Mouse (Mus musculus): ENCODE measurements around the gene Ucma. TPM values are rescaled to one million over a fixed set of nuclear protein-coding genes. Genes with fewer than 3 reads are reported as not detected.

Ucma gene
- polyA plus RNA-seq, 1 experiment from 2014 or later: 0.15 TPM

- Histone ChIP-seq H3K27me3 (no peaks in the 10 kb centered on the region), H3K36me3 (no peaks in the 10 kb centered on the region), H3K4me2 (no peak overlapping the region), H3K9me3 (replicated peaks) (no peaks in the 10 kb centered on the region), H3K9ac (no peak overlapping the region), H3K27ac (no peak overlapping the region), H3K4me3 (no peak overlapping the region), H3K4me1 (replicated peaks) (no peaks in the 10 kb centered on the region)
- WGBS: 33% methylated on average over 8 of the region's 8 CpGs
- no peak for ATAC-seq (replicated peaks; ENCODE audit: insufficient number of reproducible peaks, insufficient read depth, low FRiP score, low read depth)
Measured at GRCm38 (mm10) chr2:4978091-4978490, 2.2 kb downstream of the Ucma start.

- WGBS: 45% methylated on average over 5 of the region's 5 CpGs
- ATAC-seq (replicated peaks; ENCODE audit: insufficient number of reproducible peaks, insufficient read depth, low FRiP score, low read depth): no peak
- no peaks in the 10 kb centered on the region for H3K27me3 ChIP-seq
Measured at GRCm38 (mm10) chr2:4983987-4984386, 8.1 kb downstream of the Ucma start.

GRCm38 (mm10) chr2:4985000-4985399 is 9.1 kb downstream of the Ucma start:
- H3K27me3 ChIP-seq: no peaks in the 10 kb centered on the region
- ATAC-seq (replicated peaks; ENCODE audit: insufficient number of reproducible peaks, insufficient read depth, low FRiP score, low read depth): no peak
- WGBS: 72% methylated on average over 6 of the region's 6 CpGs

More at GRCm38 (mm10) chr2:4983987-4984386, 8.1 kb downstream of the Ucma start:
- no peaks in the 10 kb centered on the region for H3K36me3 ChIP-seq
- H3K4me1 ChIP-seq (replicated peaks): no peaks in the 10 kb centered on the region
- H3K4me2 ChIP-seq: no peak overlapping the region
- no peak overlapping the region for H3K27ac ChIP-seq
- H3K4me3 ChIP-seq: no peak overlapping the region
- H3K9me3 ChIP-seq (replicated peaks): no peaks in the 10 kb centered on the region
- H3K9ac ChIP-seq: no peak overlapping the region

GRCm38 (mm10) chr2:4986798-4987197 is 10.9 kb downstream of the Ucma start:
- Histone ChIP-seq H3K27ac (no peak overlapping the region), H3K27me3 (no peaks in the 10 kb centered on the region), H3K4me3 (no peak overlapping the region)

More at GRCm38 (mm10) chr2:4985000-4985399, 9.1 kb downstream of the Ucma start:
- H3K4me2 ChIP-seq: no peak overlapping the region
- H3K4me3 ChIP-seq: no peak overlapping the region
- no peaks in the 10 kb centered on the region for H3K4me1 ChIP-seq (replicated peaks)
- no peak overlapping the region for H3K27ac ChIP-seq
- no peaks in the 10 kb centered on the region for H3K36me3 ChIP-seq
- H3K9ac ChIP-seq: no peak overlapping the region
- H3K9me3 ChIP-seq (replicated peaks): no peaks in the 10 kb centered on the region

GRCm38 (mm10) chr2:4987388-4988180 is 11.7 kb downstream of the Ucma start:
- 72% methylated on average over 8 of the region's 8 CpGs for WGBS
- H3K9ac ChIP-seq: no peak overlapping the region
- H3K9me3 ChIP-seq (replicated peaks): no peaks in the 10 kb centered on the region
- H3K27me3 ChIP-seq: no peaks in the 10 kb centered on the region
- H3K4me3 ChIP-seq: no peak overlapping the region
- H3K4me2 ChIP-seq: no peak overlapping the region
- ATAC-seq (replicated peaks; ENCODE audit: insufficient number of reproducible peaks, insufficient read depth, low FRiP score, low read depth): no peak
- H3K27ac ChIP-seq: no peak overlapping the region
- H3K4me1 ChIP-seq (replicated peaks): no peaks in the 10 kb centered on the region
- 0 out of 2 replicates have a peak, but pooled peaks cover 3% of the 10 kb centered on the region for H3K36me3 ChIP-seq

More at GRCm38 (mm10) chr2:4986798-4987197, 10.9 kb downstream of the Ucma start:
- 87% methylated on average over 4 of the region's 4 CpGs for WGBS
- H3K9ac ChIP-seq: no peak overlapping the region
- no peaks in the 10 kb centered on the region for H3K4me1 ChIP-seq (replicated peaks)
- H3K9me3 ChIP-seq (replicated peaks): no peaks in the 10 kb centered on the region
- no peak overlapping the region for H3K4me2 ChIP-seq
- ATAC-seq (replicated peaks; ENCODE audit: insufficient number of reproducible peaks, insufficient read depth, low FRiP score, low read depth): no peak
- H3K36me3 ChIP-seq: no peaks in the 10 kb centered on the region

GRCm38 (mm10) chr2:4988826-4989424 is 13.0 kb downstream of the Ucma start:
- H3K27ac ChIP-seq: no peak overlapping the region
- 72% methylated on average over 11 of the region's 11 CpGs for WGBS
- no peak for ATAC-seq (replicated peaks; ENCODE audit: insufficient number of reproducible peaks, insufficient read depth, low FRiP score, low read depth)

GRCm38 (mm10) chr2:4993584-4993983 is 17.7 kb downstream of the Ucma start:
- WGBS: 87% methylated on average over 11 of the region's 11 CpGs
- Histone ChIP-seq H3K27me3 (no peaks in the 10 kb centered on the region), H3K4me1 (replicated peaks) (no peaks in the 10 kb centered on the region), H3K9ac (no peak overlapping the region), H3K27ac (no peak overlapping the region), H3K4me2 (no peak overlapping the region), H3K36me3 (peaks cover 41% of the 10 kb centered on the region), H3K4me3 (no peak overlapping the region), H3K9me3 (replicated peaks) (no peaks in the 10 kb centered on the region)
- no peak for ATAC-seq (replicated peaks; ENCODE audit: insufficient number of reproducible peaks, insufficient read depth, low FRiP score, low read depth)

More at GRCm38 (mm10) chr2:4988826-4989424, 13.0 kb downstream of the Ucma start:
- Histone ChIP-seq H3K4me1 (replicated peaks) (no peaks in the 10 kb centered on the region), H3K9ac (no peak overlapping the region), H3K36me3 (peaks cover 12% of the 10 kb centered on the region; the same call in 1 of the 2 replicates), H3K27me3 (no peaks in the 10 kb centered on the region), H3K9me3 (replicated peaks) (no peaks in the 10 kb centered on the region), H3K4me2 (no peak overlapping the region), H3K4me3 (no peak overlapping the region)

GRCm38 (mm10) chr2:4994436-4994835 is 18.5 kb downstream of the Ucma start:
- Histone ChIP-seq H3K27ac (no peak overlapping the region), H3K4me1 (replicated peaks) (no peaks in the 10 kb centered on the region), H3K9me3 (replicated peaks) (no peaks in the 10 kb centered on the region), H3K27me3 (no peaks in the 10 kb centered on the region), H3K9ac (no peak overlapping the region), H3K4me3 (no peak overlapping the region), H3K4me2 (no peak overlapping the region), H3K36me3 (peaks cover 45% of the 10 kb centered on the region)
- ATAC-seq (replicated peaks; ENCODE audit: insufficient number of reproducible peaks, insufficient read depth, low FRiP score, low read depth): no peak
- 87% methylated on average over 4 of the region's 4 CpGs for WGBS

GRCm38 (mm10) chr2:4995646-4996045 is 19.7 kb downstream of the Ucma start:
- 92% methylated on average over 11 of the region's 11 CpGs for WGBS
- H3K9ac ChIP-seq: no peak overlapping the region
- ATAC-seq (replicated peaks; ENCODE audit: insufficient number of reproducible peaks, insufficient read depth, low FRiP score, low read depth): no peak
- peaks cover 54% of the 10 kb centered on the region for H3K36me3 ChIP-seq
- no peak overlapping the region for H3K27ac ChIP-seq
- H3K4me2 ChIP-seq: no peak overlapping the region
- H3K4me3 ChIP-seq: no peak overlapping the region
- no peaks in the 10 kb centered on the region for H3K9me3 ChIP-seq (replicated peaks)
- no peaks in the 10 kb centered on the region for H3K27me3 ChIP-seq
- no peaks in the 10 kb centered on the region for H3K4me1 ChIP-seq (replicated peaks)

GRCm38 (mm10) chr2:4996421-4996824 is 20.5 kb downstream of the Ucma start:
- Histone ChIP-seq H3K9me3 (replicated peaks) (no peaks in the 10 kb centered on the region), H3K4me3 (no peak overlapping the region), H3K27ac (no peak overlapping the region), H3K4me1 (replicated peaks) (no peaks in the 10 kb centered on the region), H3K27me3 (no peaks in the 10 kb centered on the region), H3K36me3 (peaks cover 57% of the 10 kb centered on the region), H3K9ac (no peak overlapping the region), H3K4me2 (no peak overlapping the region)
- ATAC-seq (replicated peaks; ENCODE audit: insufficient number of reproducible peaks, insufficient read depth, low FRiP score, low read depth): no peak
- WGBS: 92% methylated on average over 6 of the region's 6 CpGs

GRCm38 (mm10) chr2:4998905-4999304 is 23.0 kb downstream of the Ucma start:
- Histone ChIP-seq H3K4me1 (replicated peaks) (no peaks in the 10 kb centered on the region), H3K36me3 (peaks cover 51% of the 10 kb centered on the region), H3K27me3 (no peaks in the 10 kb centered on the region), H3K4me2 (no peak overlapping the region), H3K9ac (no peak overlapping the region), H3K27ac (no peak overlapping the region), H3K9me3 (replicated peaks) (no peaks in the 10 kb centered on the region), H3K4me3 (no peak overlapping the region)
- no peak for ATAC-seq (replicated peaks; ENCODE audit: insufficient number of reproducible peaks, insufficient read depth, low FRiP score, low read depth)
- WGBS: 69% methylated on average over 3 of the region's 3 CpGs
